Mouse (Mus musculus) kidney, embryonic 15.5 days (tissue): ENCODE results near the gene Egr2. TPM values are rescaled to one million over a fixed set of nuclear protein-coding genes. Genes with fewer than 3 reads are reported as not detected.

Experiments
- ATAC-seq: fragments of 200-750 bp; cut with Nextera tagmentation; replicated peaks from 2 replicates; pipeline ENCODE4 v1.8.0; 2017; ENCODE audit warnings: moderate TSS enrichment; ENCODE audit not compliant: low FRiP score
- H3K27ac ChIP-seq: fragments of 300-500 bp; sonication (generic); 2 replicates; pipeline ENCODE4 v1.5.1; 2015; ENCODE audit warnings: mild to moderate bottlenecking, inconsistent platforms
- H3K27me3 ChIP-seq: fragments of 300-500 bp; sonication (generic); 2 replicates; pipeline ENCODE4 v1.6.1; 2015; ENCODE audit warnings: inconsistent platforms
- H3K36me3 ChIP-seq: fragments of 300-500 bp; sonication (generic); 2 replicates; pipeline ENCODE4 v1.6.1; 2015; ENCODE audit warnings: inconsistent platforms
- H3K4me1 ChIP-seq: fragments of 300-500 bp; sonication (generic); 2 replicates; pipeline ENCODE4 v1.6.1; 2015; ENCODE audit warnings: inconsistent platforms
- H3K4me2 ChIP-seq: fragments of 300-500 bp; sonication (generic); 2 replicates; pipeline ENCODE4 v1.6.1; 2015; ENCODE audit warnings: moderate library complexity, mild to moderate bottlenecking, inconsistent platforms
- H3K4me3 ChIP-seq: fragments of 300-500 bp; sonication (generic); replicated peaks from 2 replicates; pipeline ENCODE4 v1.5.1; 2015; ENCODE audit warnings: mild to moderate bottlenecking, inconsistent platforms
- H3K9ac ChIP-seq: fragments of 300-500 bp; sonication (generic); 2 replicates; pipeline ENCODE4 v1.6.1; 2015; ENCODE audit warnings: mild to moderate bottlenecking, inconsistent platforms
- H3K9me3 ChIP-seq: fragments of 300-500 bp; sonication (generic); replicated peaks from 2 replicates; pipeline ENCODE4 v1.6.1; 2016; ENCODE audit warnings: inconsistent platforms
- WGBS: fragments of 180-500 bp; shearing (Covaris S2); methylation state at CpG from one replicate; pipeline ENCODE4 v1.1.7; 2015; ENCODE audit warnings: mixed read lengths; 5-methylcytosine and 5-hydroxymethylcytosine counted together
- polyA plus RNA-seq: library from polyadenylated mRNA; unstranded; fragments of >200 nt; fragmentation: Nextera tagmentation; extraction: Ambion mirVana; gene quantifications from 2 replicates; pipeline ENCODE4 v1.2.1, GENCODE M21; 2015

Gene Egr2
- polyA plus RNA-seq: 0.52 and 1.1 TPM in 2 replicates

DNA sequence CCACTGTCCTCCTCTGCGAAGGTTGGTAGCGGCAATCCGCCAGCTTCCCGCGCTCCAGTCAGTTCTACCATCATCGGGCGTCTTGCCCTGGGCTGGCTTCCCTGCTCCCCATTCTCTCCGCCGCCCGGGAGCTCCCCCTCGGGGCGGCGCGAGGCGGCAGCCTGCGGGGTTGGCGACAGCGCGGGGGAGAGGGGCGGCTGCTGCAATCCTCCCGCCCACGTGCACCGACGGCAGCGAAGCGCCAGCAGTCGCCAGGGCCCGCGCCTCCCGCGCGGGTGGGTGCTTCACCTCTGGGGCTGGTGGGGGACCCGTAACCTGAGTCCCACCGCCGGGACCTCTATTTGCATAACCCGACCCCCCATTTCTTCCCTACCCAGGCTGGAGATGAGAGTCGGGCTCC, at the start of gene Egr2:
Gene Egr2, plus strand, starts transcription at position 220 of the 400 bp plus-strand sequence.
- Histone ChIP-seq H3K27ac (no peak within 1 kb of the TSS), H3K9ac (peak within 1 kb of the TSS; percentile 30; the same call in 1 of the 2 replicates), H3K4me2 (peak within 1 kb of the TSS; percentile 98), H3K27me3 (peaks cover 81% of the 10 kb centered on the region), H3K4me3 (peak within 1 kb of the TSS; percentile 65), H3K4me1 (peaks cover 43% of the 10 kb centered on the region), H3K36me3 (no peaks in the 10 kb centered on the region), H3K9me3 (no peaks in the 10 kb centered on the region)
- no peak for ATAC-seq
- under 1% methylated on average over 37 of the region's 37 CpGs for WGBS

DNA sequence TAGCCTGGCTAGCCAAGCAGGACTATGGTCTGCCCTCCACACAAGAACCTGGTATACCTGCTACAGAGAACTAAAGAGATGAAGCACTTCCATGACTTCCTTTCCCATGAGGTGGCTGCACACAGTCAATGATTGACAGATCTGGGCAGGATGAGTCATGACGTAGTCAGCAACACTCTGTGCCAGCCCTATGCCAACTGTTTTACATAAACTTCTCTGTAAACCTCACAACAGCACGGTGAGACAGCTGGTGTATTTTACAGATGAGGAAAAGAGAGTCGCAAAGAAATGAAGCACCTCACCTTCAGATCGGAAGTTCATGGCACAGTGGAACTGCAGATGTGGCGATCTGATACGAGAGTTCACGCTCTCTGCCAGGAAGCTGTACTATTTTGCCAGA, 47.8 kb upstream of the Egr2 start:
- WGBS: 87% methylated on average over 7 of the region's 7 CpGs
- no peak for ATAC-seq

DNA sequence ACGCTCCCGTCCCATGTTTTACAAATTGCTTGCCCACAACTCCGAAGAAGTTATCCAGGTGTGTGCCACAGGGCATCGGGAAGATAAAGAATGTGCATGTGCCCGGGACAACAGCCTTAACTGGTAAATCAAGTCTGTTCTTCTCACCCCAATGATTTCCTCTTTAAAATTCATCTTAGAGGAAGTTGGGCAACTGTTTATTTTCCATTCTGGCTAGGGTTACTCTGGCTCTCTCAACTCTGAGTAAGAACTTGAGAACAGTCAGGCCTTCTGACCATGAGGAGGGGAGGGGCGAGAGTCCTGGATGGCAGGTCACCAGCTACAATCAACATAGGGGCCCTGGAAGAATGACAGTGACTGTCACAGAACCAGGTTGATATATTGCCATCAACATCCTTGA, 45.4 kb upstream of the Egr2 start:
- no peak overlapping the region for H3K9ac ChIP-seq
- H3K9me3 ChIP-seq: no peaks in the 10 kb centered on the region
- H3K27me3 ChIP-seq: no peaks in the 10 kb centered on the region
- H3K4me1 ChIP-seq: no peaks in the 10 kb centered on the region
- H3K4me2 ChIP-seq: no peak overlapping the region
- 73% methylated on average over 6 of the region's 6 CpGs for WGBS
- no peak overlapping the region for H3K4me3 ChIP-seq
- no peak for ATAC-seq
- H3K27ac ChIP-seq: no peak overlapping the region
- no peaks in the 10 kb centered on the region for H3K36me3 ChIP-seq

More for the DNA sequence above, 47.8 kb upstream of the Egr2 start:
- Histone ChIP-seq H3K9ac (no peak overlapping the region), H3K27ac (no peak overlapping the region), H3K4me3 (no peak overlapping the region), H3K27me3 (no peaks in the 10 kb centered on the region), H3K4me2 (no peak overlapping the region), H3K9me3 (no peaks in the 10 kb centered on the region), H3K36me3 (no peaks in the 10 kb centered on the region), H3K4me1 (no peaks in the 10 kb centered on the region)

DNA sequence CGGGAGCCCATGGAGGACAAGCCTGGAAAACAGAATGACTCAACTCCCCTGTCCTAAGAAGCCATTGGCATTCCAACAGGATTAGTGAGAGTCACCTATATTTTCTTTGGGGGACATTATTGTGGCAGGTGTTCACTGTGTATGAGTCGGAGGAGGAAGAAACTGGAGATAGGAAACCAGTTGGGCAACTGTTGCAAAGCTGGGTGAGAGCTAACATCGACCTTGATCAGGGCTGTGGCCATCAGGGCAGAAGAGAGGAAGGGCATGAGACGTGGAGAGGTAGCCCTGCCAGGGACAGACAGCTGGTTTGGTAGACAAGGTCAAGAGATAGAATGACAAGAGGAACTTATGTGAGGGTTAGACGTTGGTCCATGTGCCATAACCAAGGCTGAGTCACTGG, 44.6 kb upstream of the Egr2 start:
- H3K36me3 ChIP-seq: no peaks in the 10 kb centered on the region
- no peaks in the 10 kb centered on the region for H3K4me1 ChIP-seq
- no peaks in the 10 kb centered on the region for H3K27me3 ChIP-seq
- no peaks in the 10 kb centered on the region for H3K9me3 ChIP-seq
- no peak for ATAC-seq
- H3K4me2 ChIP-seq: no peak overlapping the region
- H3K4me3 ChIP-seq: no peak overlapping the region
- H3K9ac ChIP-seq: no peak overlapping the region
- no peak overlapping the region for H3K27ac ChIP-seq
- WGBS: 81% methylated on average over 5 of the region's 5 CpGs

DNA sequence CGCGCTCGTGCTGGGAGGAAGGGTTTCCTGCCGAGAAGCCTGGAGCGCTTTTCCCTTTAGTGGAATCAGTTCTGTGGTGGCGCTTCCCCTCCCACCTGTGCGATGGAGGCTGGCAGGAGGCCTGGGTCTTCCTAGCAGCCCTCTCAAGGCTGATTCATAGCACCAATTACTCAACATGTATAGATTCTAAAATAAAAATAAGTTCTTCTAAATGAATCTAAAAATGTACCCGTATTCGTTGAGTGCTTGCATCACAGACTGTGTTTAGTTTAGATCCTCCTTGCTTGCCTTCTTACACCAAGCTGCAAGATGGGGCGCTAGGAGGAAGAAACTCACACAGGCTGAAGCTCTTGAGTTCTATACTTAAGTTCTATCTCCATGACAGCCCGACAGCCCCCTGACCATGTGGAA, 43.1 kb upstream of the Egr2 start:
- WGBS: 81% methylated on average over 11 of the region's 11 CpGs
- Histone ChIP-seq H3K9me3 (no peaks in the 10 kb centered on the region), H3K4me1 (no peaks in the 10 kb centered on the region), H3K4me2 (no peak overlapping the region), H3K4me3 (no peak overlapping the region), H3K27ac (no peak overlapping the region), H3K9ac (no peak overlapping the region), H3K36me3 (no peaks in the 10 kb centered on the region), H3K27me3 (no peaks in the 10 kb centered on the region)
- ATAC-seq: no peak

DNA sequence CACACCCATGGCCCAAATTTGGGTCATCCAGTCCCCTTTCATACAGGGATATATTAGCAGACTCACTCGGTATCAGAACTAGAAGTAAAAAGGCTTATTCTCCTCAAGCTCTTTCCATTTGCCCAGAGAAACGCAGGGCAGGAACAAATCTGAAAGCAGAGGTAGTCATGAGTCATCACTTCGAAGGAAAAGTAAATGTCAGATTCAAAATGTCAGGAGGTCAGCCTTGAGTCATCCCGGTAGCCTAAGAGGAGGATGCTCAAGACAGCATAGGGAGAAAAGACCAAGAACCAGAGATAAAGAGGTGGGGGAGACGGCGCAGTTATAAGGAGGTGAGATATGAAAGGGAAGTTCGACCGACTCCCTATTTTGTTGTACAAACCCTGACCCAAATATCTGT, 41.7 kb upstream of the Egr2 start:
- WGBS: 84% methylated on average over 8 of the region's 8 CpGs
- H3K9me3 ChIP-seq: no peaks in the 10 kb centered on the region

DNA sequence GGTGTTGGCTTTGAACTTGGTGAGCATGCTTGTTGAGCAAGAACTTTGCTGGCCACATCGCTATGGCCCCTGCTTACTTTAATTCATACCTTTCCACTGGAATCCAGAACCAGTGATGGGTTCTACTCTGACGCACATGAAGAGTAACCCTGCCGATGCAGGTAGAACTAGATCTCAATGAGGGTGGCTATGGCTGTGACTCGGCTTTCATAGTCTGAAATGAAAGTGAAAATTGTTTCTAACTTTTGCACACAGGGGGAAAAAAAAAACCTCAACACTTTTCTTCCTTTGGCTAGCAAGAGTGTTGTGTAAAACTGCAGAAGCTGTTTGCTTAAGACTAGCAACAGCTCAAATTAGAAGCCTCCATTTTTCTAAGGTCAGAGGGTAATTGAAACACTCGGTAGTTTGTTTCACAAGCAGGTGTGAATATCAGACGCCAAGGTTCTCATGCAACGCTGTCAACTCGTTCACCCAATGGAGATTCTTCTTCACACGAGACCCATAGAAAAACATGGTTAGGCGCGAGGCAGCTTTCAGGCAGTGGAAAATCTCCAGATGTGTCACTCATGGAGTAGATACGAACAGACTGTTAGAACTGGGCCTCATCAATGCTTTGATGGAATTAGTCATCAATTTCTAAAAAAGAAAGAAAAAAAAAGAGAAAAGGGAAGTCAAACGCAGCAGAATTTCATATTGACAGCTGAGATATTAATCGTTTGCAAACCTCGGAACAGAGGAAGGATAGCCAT, 38.0 kb upstream of the Egr2 start:
- H3K27ac ChIP-seq: no peak overlapping the region
- ATAC-seq: no peak
- no peak overlapping the region for H3K4me3 ChIP-seq
- no peaks in the 10 kb centered on the region for H3K4me1 ChIP-seq
- H3K4me2 ChIP-seq: no peak overlapping the region
- no peaks in the 10 kb centered on the region for H3K27me3 ChIP-seq
- WGBS: 87% methylated on average over 15 of the region's 15 CpGs
- H3K9ac ChIP-seq: no peak overlapping the region
- no peaks in the 10 kb centered on the region for H3K36me3 ChIP-seq
- no peaks in the 10 kb centered on the region for H3K9me3 ChIP-seq

More for the DNA sequence above, 41.7 kb upstream of the Egr2 start:
- no peaks in the 10 kb centered on the region for H3K36me3 ChIP-seq
- H3K4me3 ChIP-seq: no peak overlapping the region
- no peak overlapping the region for H3K9ac ChIP-seq
- H3K4me2 ChIP-seq: no peak overlapping the region
- no peaks in the 10 kb centered on the region for H3K27me3 ChIP-seq
- H3K27ac ChIP-seq: no peak overlapping the region
- ATAC-seq: no peak
- H3K4me1 ChIP-seq: no peaks in the 10 kb centered on the region

DNA sequence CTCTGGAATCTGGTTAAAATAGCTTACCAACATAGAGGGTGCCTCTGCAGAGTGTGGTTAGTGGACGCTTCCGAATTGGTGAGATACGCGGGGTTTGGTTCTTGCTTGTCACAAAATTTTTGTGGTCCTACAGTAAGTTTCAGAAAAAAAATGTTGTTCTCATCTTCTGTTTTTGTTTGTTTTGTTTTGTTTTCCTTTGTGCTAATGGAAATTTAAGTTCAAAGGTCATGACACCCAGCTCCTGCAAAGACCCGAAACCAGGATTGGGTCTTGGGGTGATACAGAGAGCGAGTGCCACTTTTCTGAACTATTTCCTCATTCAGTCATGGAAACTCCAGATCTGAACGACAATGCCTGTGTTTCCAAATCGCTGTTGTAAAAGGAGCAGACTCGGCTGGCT, 37.3 kb upstream of the Egr2 start:
- H3K27ac ChIP-seq: no peak overlapping the region
- no peak for ATAC-seq
- H3K4me2 ChIP-seq: no peak overlapping the region
- no peaks in the 10 kb centered on the region for H3K4me1 ChIP-seq
- H3K9ac ChIP-seq: no peak overlapping the region
- no peak overlapping the region for H3K4me3 ChIP-seq
- no peaks in the 10 kb centered on the region for H3K36me3 ChIP-seq
- 91% methylated on average over 9 of the region's 9 CpGs for WGBS
- H3K27me3 ChIP-seq: no peaks in the 10 kb centered on the region
- no peaks in the 10 kb centered on the region for H3K9me3 ChIP-seq

DNA sequence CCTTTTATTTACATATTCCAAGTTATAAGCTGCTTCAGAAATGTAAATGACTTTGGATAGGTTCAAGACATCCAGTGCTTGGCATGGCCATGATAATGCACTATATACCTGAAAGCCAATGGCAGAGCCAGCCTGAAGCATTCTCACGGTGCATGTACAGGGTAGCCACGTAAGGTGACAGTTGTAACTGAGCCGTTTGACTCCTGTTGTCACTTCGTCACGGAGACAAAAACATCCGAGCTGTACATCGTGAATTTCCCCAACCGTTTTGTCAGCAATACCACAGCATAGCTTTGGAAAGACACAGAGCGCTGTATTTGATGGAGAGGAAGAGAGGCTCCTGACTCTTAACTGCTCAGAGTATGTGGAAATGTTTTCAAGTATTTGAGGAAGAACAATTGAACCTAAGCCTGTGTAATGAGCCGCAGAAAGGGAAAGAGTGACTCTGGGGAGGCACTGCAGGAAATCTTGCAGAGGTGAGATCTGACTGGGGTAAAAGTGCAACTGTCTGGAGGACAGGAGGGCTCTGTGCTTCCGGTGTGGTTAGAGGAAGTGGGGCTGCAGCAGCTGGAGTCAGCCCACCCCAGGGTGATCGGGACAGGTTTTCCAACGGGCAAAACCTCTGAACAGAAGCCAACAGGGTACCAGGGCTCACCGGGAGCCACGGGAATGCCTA, 31.8 kb upstream of the Egr2 start:
- no peak overlapping the region for H3K9ac ChIP-seq
- H3K9me3 ChIP-seq: 0 out of 2 replicates have a peak, but pooled peaks cover 3% of the 10 kb centered on the region
- no peak overlapping the region for H3K4me3 ChIP-seq
- no peak overlapping the region for H3K4me2 ChIP-seq
- no peak overlapping the region for H3K27ac ChIP-seq
- WGBS: 53% methylated on average over 15 of the region's 15 CpGs
- no peaks in the 10 kb centered on the region for H3K36me3 ChIP-seq
- H3K27me3 ChIP-seq: no peaks in the 10 kb centered on the region
- ATAC-seq: no peak
- peaks cover 8% of the 10 kb centered on the region; the same call in 1 of the 2 replicates for H3K4me1 ChIP-seq

DNA sequence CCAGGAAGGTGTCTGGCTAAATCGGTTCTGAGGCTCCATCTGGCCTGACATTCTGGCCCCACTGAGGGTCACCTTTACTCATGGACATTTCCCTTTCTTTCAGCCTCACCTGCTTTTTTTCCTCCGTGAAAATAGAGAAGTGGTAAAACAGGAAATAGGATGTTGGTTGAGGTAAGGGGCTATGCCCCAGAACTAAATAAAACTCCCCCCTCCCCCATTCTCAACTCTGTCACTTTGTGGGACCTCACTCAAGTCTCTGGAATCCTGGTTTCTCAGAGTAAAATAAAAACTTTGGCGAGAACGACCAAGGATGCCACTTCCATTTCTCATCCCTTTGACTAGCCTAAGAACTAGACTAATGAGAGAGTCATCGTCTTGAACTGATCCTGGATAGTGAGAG, 31.2 kb upstream of the Egr2 start:
- H3K4me3 ChIP-seq: no peak overlapping the region
- H3K9me3 ChIP-seq: 0 out of 2 replicates have a peak, but pooled peaks cover 3% of the 10 kb centered on the region
- no peaks in the 10 kb centered on the region for H3K36me3 ChIP-seq
- ATAC-seq: no peak
- no peak overlapping the region for H3K27ac ChIP-seq
- 49% methylated on average over 5 of the region's 5 CpGs for WGBS
- peaks cover 8% of the 10 kb centered on the region; the same call in 1 of the 2 replicates for H3K4me1 ChIP-seq
- H3K27me3 ChIP-seq: no peaks in the 10 kb centered on the region
- H3K4me2 ChIP-seq: no peak overlapping the region
- H3K9ac ChIP-seq: no peak overlapping the region

DNA sequence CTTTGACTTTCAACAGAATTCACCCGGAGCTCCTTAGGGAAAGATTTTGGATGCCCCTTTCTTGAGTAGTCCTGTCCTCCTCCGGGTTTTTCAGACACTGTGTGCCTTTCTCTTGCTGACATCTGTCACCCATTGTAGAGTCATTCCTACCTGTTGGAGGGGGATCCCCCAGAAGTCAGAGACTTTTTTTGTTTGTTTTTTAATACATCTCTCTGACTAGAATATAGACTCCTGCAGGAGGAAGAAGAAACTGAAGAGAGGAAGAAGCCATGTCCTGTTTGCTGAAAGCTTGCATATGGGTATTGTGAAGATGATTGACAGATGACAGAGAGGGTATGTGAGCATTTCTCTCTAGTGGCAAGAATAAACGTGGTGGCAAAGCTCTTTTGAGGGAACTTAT, 30.0 kb upstream of the Egr2 start:
- ATAC-seq: no peak
- H3K9ac ChIP-seq: no peak overlapping the region

DNA sequence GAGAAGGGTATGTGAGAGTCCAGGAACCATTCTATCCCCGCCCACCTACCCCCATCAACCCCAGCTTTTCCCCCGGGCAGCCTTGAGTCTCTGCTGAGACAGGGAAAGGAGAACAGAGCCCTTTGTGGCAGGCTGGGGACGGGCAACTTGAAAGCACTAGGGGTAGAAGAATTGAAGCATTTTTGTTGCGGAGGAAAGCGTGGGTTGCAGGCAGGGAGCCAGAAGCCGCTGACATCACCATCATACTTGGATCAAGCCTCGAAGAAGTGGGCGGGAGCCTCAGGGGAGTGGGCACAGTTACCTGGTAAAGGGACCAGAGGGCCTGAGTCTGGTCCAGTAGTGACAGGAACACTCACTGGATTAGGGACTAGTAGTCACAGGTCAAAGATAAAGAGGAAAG, 23.1 kb upstream of the Egr2 start:
- no peak for ATAC-seq
- WGBS: 77% methylated on average over 8 of the region's 8 CpGs
- no peak overlapping the region for H3K4me3 ChIP-seq
- H3K27me3 ChIP-seq: no peaks in the 10 kb centered on the region
- H3K4me2 ChIP-seq: no peak overlapping the region
- 0 out of 2 replicates have a peak, but pooled peaks cover 3% of the 10 kb centered on the region for H3K9me3 ChIP-seq
- no peaks in the 10 kb centered on the region for H3K36me3 ChIP-seq
- no peak overlapping the region for H3K27ac ChIP-seq
- H3K9ac ChIP-seq: no peak overlapping the region
- H3K4me1 ChIP-seq: no peaks in the 10 kb centered on the region

More for the DNA sequence above, 30.0 kb upstream of the Egr2 start:
- Histone ChIP-seq H3K27me3 (no peaks in the 10 kb centered on the region), H3K4me3 (no peak overlapping the region), H3K4me1 (peaks cover 8% of the 10 kb centered on the region; the same call in 1 of the 2 replicates), H3K9me3 (0 out of 2 replicates have a peak, but pooled peaks cover 3% of the 10 kb centered on the region), H3K4me2 (no peak overlapping the region), H3K27ac (no peak overlapping the region), H3K36me3 (no peaks in the 10 kb centered on the region)
- 69% methylated on average over 3 of the region's 3 CpGs for WGBS
